Mouse (Mus musculus): ENCODE results near the gene Olfr649. TPM values are rescaled to one million over a fixed set of nuclear protein-coding genes. Genes with fewer than 3 reads are reported as not detected.

Olfr649 gene
- polyA plus RNA-seq, 1 experiment from 2014 or later, result not detected

- Histone ChIP-seq H3K9ac (ENCODE audit: low read length) (no peak overlapping the region), H3K9me3 (ENCODE audit: control insufficient read depth, low read length) (no peaks in the 10 kb centered on the region), H3K4me2 (ENCODE audit: low read depth) (no peak overlapping the region), H3K27me3 (ENCODE audit: control insufficient read depth, insufficient read depth, low read length) (no peaks in the 10 kb centered on the region), H3K4me1 (ENCODE audit: control insufficient read depth, insufficient read depth, low read length) (no peaks in the 10 kb centered on the region), H3K27ac (ENCODE audit: low read depth, low read length) (no peak overlapping the region), H3K4me3 (ENCODE audit: low read depth, low read length) (no peak overlapping the region), H3K36me3 (ENCODE audit: control insufficient read depth, insufficient read depth, low read length) (no peaks in the 10 kb centered on the region)
- ATAC-seq (ENCODE audit: insufficient read depth, low FRiP score, low TSS enrichment) (no peak), DNase-seq (ENCODE audit: low spot score) (no peak)
- 97% methylated on average over 7 of the region's 7 CpGs for WGBS
These were observed 10.4 kb upstream of the Olfr649 start for GRCm38 (mm10) chr7:104206197-104206596.

DNA sequence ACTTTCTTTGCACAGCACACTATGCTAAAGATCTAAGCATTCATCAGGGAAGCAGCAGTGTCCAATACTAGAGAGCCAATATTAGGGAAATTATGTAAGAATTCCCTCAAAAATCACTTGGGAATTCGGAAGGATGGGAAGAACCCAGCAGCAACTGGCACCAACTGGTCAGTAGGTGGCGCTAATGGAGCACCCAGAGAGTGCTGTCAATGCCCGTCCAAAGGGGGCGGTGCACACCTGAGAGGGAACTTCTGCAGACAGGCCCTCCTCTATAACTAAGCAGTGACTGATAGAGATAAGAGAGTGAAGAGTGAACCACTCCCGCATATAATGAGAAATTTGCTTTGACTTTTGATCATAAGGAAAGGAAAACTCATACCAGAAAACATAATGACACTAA is 4.0 kb upstream of the Olfr649 start:
- ATAC-seq (ENCODE audit: insufficient read depth, low FRiP score, low TSS enrichment), result peak; percentile 31; the same call in 1 of the 2 replicates
- H3K4me2 ChIP-seq (ENCODE audit: low read depth), result no peak overlapping the region
- 9% methylated on average over 5 of the region's 5 CpGs for WGBS

GRCm38 (mm10) chr7:104191275-104191674 is 4.5 kb downstream of the Olfr649 start:
- ATAC-seq (ENCODE audit: insufficient read depth, low FRiP score, low TSS enrichment), result no peak
- Histone ChIP-seq H3K9me3 (ENCODE audit: control insufficient read depth, low read length) (no peaks in the 10 kb centered on the region), H3K4me3 (ENCODE audit: low read depth, low read length) (no peak overlapping the region), H3K4me1 (ENCODE audit: control insufficient read depth, insufficient read depth, low read length) (no peaks in the 10 kb centered on the region), H3K27ac (ENCODE audit: low read depth, low read length) (no peak overlapping the region), H3K9ac (ENCODE audit: low read length) (no peak overlapping the region), H3K36me3 (ENCODE audit: control insufficient read depth, insufficient read depth, low read length) (no peaks in the 10 kb centered on the region), H3K4me2 (ENCODE audit: low read depth) (no peak overlapping the region), H3K27me3 (ENCODE audit: control insufficient read depth, insufficient read depth, low read length) (no peaks in the 10 kb centered on the region)
- DNase-seq (ENCODE audit: low spot score), result no peak
- WGBS, result 59% methylated on average over 9 of the region's 9 CpGs

More for the DNA sequence above, 4.0 kb upstream of the Olfr649 start:
- H3K4me3 ChIP-seq (ENCODE audit: low read depth, low read length), result no peak overlapping the region
- no peaks in the 10 kb centered on the region for H3K36me3 ChIP-seq (ENCODE audit: control insufficient read depth, insufficient read depth, low read length)
- H3K9me3 ChIP-seq (ENCODE audit: control insufficient read depth, low read length), result no peaks in the 10 kb centered on the region
- H3K4me1 ChIP-seq (ENCODE audit: control insufficient read depth, insufficient read depth, low read length), result no peaks in the 10 kb centered on the region
- peak; percentile 72 for DNase-seq (ENCODE audit: low spot score)
- no peak overlapping the region for H3K27ac ChIP-seq (ENCODE audit: low read depth, low read length)
- no peaks in the 10 kb centered on the region for H3K27me3 ChIP-seq (ENCODE audit: control insufficient read depth, insufficient read depth, low read length)
- H3K9ac ChIP-seq (ENCODE audit: low read length), result no peak overlapping the region

DNA sequence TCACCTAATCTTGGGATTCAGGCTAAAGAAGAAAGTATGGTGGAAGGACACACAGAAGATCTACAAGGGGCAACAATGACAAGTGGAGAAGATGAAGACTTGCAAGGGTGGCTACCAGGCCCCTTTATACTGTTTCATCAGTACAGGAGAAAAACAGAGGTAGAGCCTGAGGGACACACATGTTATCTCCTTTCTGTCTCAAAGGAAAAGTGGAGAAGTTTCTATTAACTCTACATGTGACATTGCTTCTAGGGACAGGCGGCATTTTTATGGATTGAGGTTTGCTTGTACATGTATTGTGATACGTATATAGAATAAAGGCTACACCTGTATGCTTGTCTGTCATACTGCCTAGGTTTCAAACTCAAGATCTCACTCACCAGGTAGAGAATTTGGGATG is 12.5 kb downstream of the Olfr649 start, which contains the start of gene Olfr648:
Olfr648 (minus strand) TSS at position 101 of the 400 bp plus-strand sequence.
- Histone ChIP-seq H3K27me3 (ENCODE audit: control insufficient read depth, insufficient read depth, low read length) (no peaks in the 10 kb centered on the region), H3K36me3 (ENCODE audit: control insufficient read depth, insufficient read depth, low read length) (no peaks in the 10 kb centered on the region), H3K4me2 (ENCODE audit: low read depth) (no peak within 1 kb of the TSS), H3K4me3 (ENCODE audit: low read depth, low read length) (no peak within 1 kb of the TSS), H3K27ac (ENCODE audit: low read depth, low read length) (no peak within 1 kb of the TSS), H3K9me3 (ENCODE audit: control insufficient read depth, low read length) (no peaks in the 10 kb centered on the region), H3K4me1 (ENCODE audit: control insufficient read depth, insufficient read depth, low read length) (no peaks in the 10 kb centered on the region), H3K9ac (ENCODE audit: low read length) (no peak within 1 kb of the TSS)
- WGBS, result 95% methylated on average over 2 of the region's 2 CpGs
- DNase-seq (ENCODE audit: low spot score) (no peak), ATAC-seq (ENCODE audit: insufficient read depth, low FRiP score, low TSS enrichment) (no peak)

DNA sequence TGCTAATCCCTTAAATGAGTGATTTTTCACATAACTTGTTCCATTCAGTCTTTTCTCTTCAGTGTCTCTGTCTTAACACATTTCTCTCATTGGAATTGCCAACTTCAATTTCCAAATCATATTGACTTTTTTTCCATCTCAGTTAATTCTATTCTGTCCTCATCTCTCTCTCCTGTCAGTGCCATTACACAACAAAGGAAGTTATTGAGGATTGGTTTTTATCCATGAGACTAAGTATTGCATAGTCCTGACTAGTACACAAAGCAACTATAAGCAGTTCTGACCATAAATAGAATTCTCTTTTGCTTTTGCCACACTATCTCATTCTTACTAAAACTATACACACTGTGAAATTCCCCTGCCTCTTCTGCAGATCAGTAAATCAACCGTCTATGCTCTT is 16.7 kb downstream of the Olfr649 start:
- ATAC-seq (ENCODE audit: insufficient read depth, low FRiP score, low TSS enrichment) (no peak), DNase-seq (ENCODE audit: low spot score) (no peak)
- Histone ChIP-seq H3K36me3 (ENCODE audit: control insufficient read depth, insufficient read depth, low read length) (no peaks in the 10 kb centered on the region), H3K27ac (ENCODE audit: low read depth, low read length) (no peak overlapping the region), H3K4me2 (ENCODE audit: low read depth) (no peak overlapping the region), H3K9ac (ENCODE audit: low read length) (no peak overlapping the region), H3K9me3 (ENCODE audit: control insufficient read depth, low read length) (no peaks in the 10 kb centered on the region), H3K4me3 (ENCODE audit: low read depth, low read length) (no peak overlapping the region), H3K4me1 (ENCODE audit: control insufficient read depth, insufficient read depth, low read length) (no peaks in the 10 kb centered on the region), H3K27me3 (ENCODE audit: control insufficient read depth, insufficient read depth, low read length) (no peaks in the 10 kb centered on the region)
- 90% methylated on average over 1 of the region's 1 CpGs for WGBS

DNA sequence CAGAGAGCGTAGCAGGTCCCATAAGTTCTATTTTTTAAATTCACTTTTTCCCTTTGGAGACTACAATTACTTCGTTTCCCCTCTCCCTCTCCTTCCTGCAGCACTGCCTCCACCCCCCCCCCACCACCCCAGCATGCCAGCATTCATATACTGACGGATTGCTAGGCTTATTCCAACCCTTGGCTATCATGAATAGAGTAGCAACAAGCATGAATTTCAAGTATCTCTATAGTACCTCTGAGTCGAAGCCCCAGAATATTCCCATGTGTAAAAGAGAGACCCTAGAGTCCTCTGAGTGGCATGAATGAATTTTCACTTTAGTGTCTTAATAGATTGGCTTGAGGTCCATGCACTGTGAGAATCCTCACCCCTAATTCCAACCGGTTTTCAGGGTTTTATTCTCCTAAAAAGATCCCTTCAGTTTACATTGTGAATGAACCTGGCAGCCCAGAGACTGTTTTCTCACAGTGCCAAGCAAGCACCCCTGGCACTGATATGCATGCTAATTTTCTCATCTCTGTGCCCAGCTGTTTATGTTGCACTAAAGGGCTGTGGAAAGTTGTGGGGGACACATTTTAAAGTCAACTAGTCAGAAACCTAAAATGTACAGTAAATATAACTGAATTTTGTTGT is 17.2 kb downstream of the Olfr649 start:
- 82% methylated on average over 5 of the region's 5 CpGs for WGBS
- Histone ChIP-seq H3K4me1 (ENCODE audit: control insufficient read depth, insufficient read depth, low read length) (no peaks in the 10 kb centered on the region), H3K4me3 (ENCODE audit: low read depth, low read length) (no peak overlapping the region), H3K27me3 (ENCODE audit: control insufficient read depth, insufficient read depth, low read length) (no peaks in the 10 kb centered on the region), H3K9ac (ENCODE audit: low read length) (no peak overlapping the region), H3K9me3 (ENCODE audit: control insufficient read depth, low read length) (no peaks in the 10 kb centered on the region), H3K27ac (ENCODE audit: low read depth, low read length) (no peak overlapping the region), H3K4me2 (ENCODE audit: low read depth) (no peak overlapping the region), H3K36me3 (ENCODE audit: control insufficient read depth, insufficient read depth, low read length) (no peaks in the 10 kb centered on the region)
- no peak for ATAC-seq (ENCODE audit: insufficient read depth, low FRiP score, low TSS enrichment)
- DNase-seq (ENCODE audit: low spot score), result no peak

DNA sequence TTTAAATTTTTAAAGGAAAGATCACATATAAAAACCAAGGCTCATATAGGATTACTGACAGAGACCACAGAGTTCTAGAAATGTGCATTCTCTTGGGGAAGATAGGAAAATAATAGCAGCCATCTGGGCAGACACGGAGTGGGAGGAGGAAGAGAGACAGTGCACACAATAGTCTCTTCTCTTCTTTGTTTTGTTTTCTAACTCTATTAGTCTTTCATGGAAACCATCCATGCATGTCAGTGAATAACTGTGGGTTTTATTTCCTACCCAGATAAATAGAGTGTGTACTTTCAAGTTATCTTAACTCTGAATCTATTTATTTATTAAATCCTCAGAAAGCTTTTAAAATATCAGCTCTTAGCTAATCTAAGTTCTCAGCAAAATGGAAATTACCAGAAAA is 20.7 kb downstream of the Olfr649 start:
- H3K4me1 ChIP-seq (ENCODE audit: control insufficient read depth, insufficient read depth, low read length), result no peaks in the 10 kb centered on the region
- H3K9ac ChIP-seq (ENCODE audit: low read length), result no peak overlapping the region
- H3K4me3 ChIP-seq (ENCODE audit: low read depth, low read length), result no peak overlapping the region
- no peaks in the 10 kb centered on the region for H3K9me3 ChIP-seq (ENCODE audit: control insufficient read depth, low read length)
- ATAC-seq (ENCODE audit: insufficient read depth, low FRiP score, low TSS enrichment) (no peak), DNase-seq (ENCODE audit: low spot score) (no peak)
- no peak overlapping the region for H3K27ac ChIP-seq (ENCODE audit: low read depth, low read length)
- 54% methylated on average over 1 of the region's 1 CpGs for WGBS
- no peaks in the 10 kb centered on the region for H3K27me3 ChIP-seq (ENCODE audit: control insufficient read depth, insufficient read depth, low read length)
- no peaks in the 10 kb centered on the region for H3K36me3 ChIP-seq (ENCODE audit: control insufficient read depth, insufficient read depth, low read length)
- H3K4me2 ChIP-seq (ENCODE audit: low read depth), result no peak overlapping the region

GRCm38 (mm10) chr7:104169634-104170204 is 26.1 kb downstream of the Olfr649 start:
- WGBS, result 82% methylated on average over 6 of the region's 6 CpGs
- DNase-seq (ENCODE audit: low spot score), result no peak
- H3K36me3 ChIP-seq (ENCODE audit: control insufficient read depth, insufficient read depth, low read length), result no peaks in the 10 kb centered on the region
- no peak overlapping the region for H3K27ac ChIP-seq (ENCODE audit: low read depth, low read length)
- no peaks in the 10 kb centered on the region for H3K4me1 ChIP-seq (ENCODE audit: control insufficient read depth, insufficient read depth, low read length)
- no peaks in the 10 kb centered on the region for H3K27me3 ChIP-seq (ENCODE audit: control insufficient read depth, insufficient read depth, low read length)
- no peaks in the 10 kb centered on the region for H3K9me3 ChIP-seq (ENCODE audit: control insufficient read depth, low read length)
- H3K9ac ChIP-seq (ENCODE audit: low read length), result no peak overlapping the region
- no peak overlapping the region for H3K4me3 ChIP-seq (ENCODE audit: low read depth, low read length)
- H3K4me2 ChIP-seq (ENCODE audit: low read depth), result no peak overlapping the region
- no peak for ATAC-seq (ENCODE audit: insufficient read depth, low FRiP score, low TSS enrichment)

- Histone ChIP-seq H3K4me3 (ENCODE audit: low read depth, low read length) (no peak overlapping the region), H3K4me2 (ENCODE audit: low read depth) (no peak overlapping the region), H3K27me3 (ENCODE audit: control insufficient read depth, insufficient read depth, low read length) (no peaks in the 10 kb centered on the region), H3K4me1 (ENCODE audit: control insufficient read depth, insufficient read depth, low read length) (no peaks in the 10 kb centered on the region), H3K27ac (ENCODE audit: low read depth, low read length) (no peak overlapping the region), H3K9me3 (ENCODE audit: control insufficient read depth, low read length) (no peaks in the 10 kb centered on the region), H3K36me3 (ENCODE audit: control insufficient read depth, insufficient read depth, low read length) (no peaks in the 10 kb centered on the region), H3K9ac (ENCODE audit: low read length) (no peak overlapping the region)
- ATAC-seq (ENCODE audit: insufficient read depth, low FRiP score, low TSS enrichment) (no peak), DNase-seq (ENCODE audit: low spot score) (no peak)
- 86% methylated on average over 6 of the region's 6 CpGs for WGBS
These were observed 28.7 kb downstream of the Olfr649 start for GRCm38 (mm10) chr7:104167105-104167504.
